Mouse (Mus musculus) small intestine, adult 2 months (tissue): ENCODE data around the gene Snorc.

Source experiments
- CTCF ChIP-seq: fragments of 200-500 bp; IDR thresholded peaks from 2 replicates; pipeline ENCODE4 v1.5.1; 2012; ENCODE audit warnings: low read depth, mild to moderate bottlenecking, control low read depth, inconsistent platforms, low read length, moderate library complexity, mixed read lengths; ENCODE audit not compliant: insufficient replicate concordance, insufficient read length; ENCODE audit errors: extremely low read depth
- POLR2A ChIP-seq: fragments of 200-500 bp; IDR thresholded peaks from 2 replicates; pipeline ENCODE4 v1.6.1; 2012; ENCODE audit warnings: low read depth, mild to moderate bottlenecking, control low read depth, inconsistent platforms, low read length, moderate library complexity

DNA sequence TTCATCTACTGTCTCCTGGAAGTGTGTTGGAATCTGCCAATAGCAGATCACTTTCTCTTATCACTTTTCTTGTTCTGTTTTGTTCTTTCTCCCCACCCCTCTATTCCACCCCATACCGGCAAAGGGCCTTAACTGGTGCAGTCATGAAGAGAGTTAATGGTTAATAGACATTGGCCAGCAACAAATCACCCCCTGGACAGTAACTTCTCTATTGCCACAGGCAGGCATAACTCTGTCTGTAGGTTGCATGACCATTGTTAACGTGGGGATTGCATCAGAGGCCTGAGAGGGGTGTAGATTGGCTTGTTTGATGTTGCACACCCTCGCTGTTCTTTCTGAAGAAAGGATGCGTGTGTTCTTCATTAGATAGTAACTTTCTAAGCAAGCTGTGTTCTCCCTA lies 20.6 kb upstream of the Snorc start:
- TF ChIP-seq POLR2A (no peak), CTCF (no peak)
